Mouse (Mus musculus) liver, embryonic 16.5 days (tissue): ENCODE measurements at regions not wholly inside any gene's neighbourhood (a gene's known extent, or its start where the extent isn't known, plus 50 kb on each side); places are given as distances from the start of the nearest gene placed in this dataset.

Experiments used
- ATAC-seq: fragments of 200-750 bp; cut with Nextera tagmentation; 2 replicates; pipeline ENCODE4 v1.8.0; 2017; ENCODE audit warnings: low read depth, mild to moderate bottlenecking, moderate number of reproducible peaks, moderate library complexity
- H3K27ac ChIP-seq: fragments of 300-500 bp; sonication (generic); 2 replicates; pipeline ENCODE4 v1.5.1; 2014; ENCODE audit warnings: mild to moderate bottlenecking, low read length
- H3K27me3 ChIP-seq: fragments of 300-500 bp; sonication (generic); 2 replicates; pipeline ENCODE4 v1.6.1; 2014; ENCODE audit warnings: low read depth, low read length, mixed read lengths; ENCODE audit not compliant: control insufficient read depth, insufficient read depth
- H3K36me3 ChIP-seq: fragments of 300-500 bp; sonication (generic); 2 replicates; pipeline ENCODE4 v1.6.1; 2014; ENCODE audit warnings: mild to moderate bottlenecking; ENCODE audit not compliant: control insufficient read depth, insufficient read depth
- H3K4me1 ChIP-seq: fragments of 300-500 bp; sonication (generic); 2 replicates; pipeline ENCODE4 v1.6.1; 2014; ENCODE audit warnings: low read depth, low read length, mixed read lengths; ENCODE audit not compliant: control insufficient read depth
- H3K4me2 ChIP-seq: fragments of 300-500 bp; sonication (generic); 2 replicates; pipeline ENCODE4 v1.6.1; 2014; ENCODE audit warnings: low read depth, low read length, mixed read lengths
- H3K4me3 ChIP-seq: fragments of 300-500 bp; sonication (generic); 2 replicates; pipeline ENCODE4 v1.5.1; 2014; ENCODE audit warnings: low read depth, mild to moderate bottlenecking, low read length
- H3K9ac ChIP-seq: fragments of 300-500 bp; sonication (generic); 2 replicates; pipeline ENCODE4 v1.6.1; 2014; ENCODE audit warnings: low read depth, low read length
- H3K9me3 ChIP-seq: fragments of 300-500 bp; sonication (generic); replicated peaks from 2 replicates; pipeline ENCODE4 v1.6.1; 2016; ENCODE audit warnings: low read length; ENCODE audit not compliant: control insufficient read depth
- WGBS: fragments of 180-500 bp; shearing (Covaris S2); extraction: QIAGEN DNeasy Blood & Tissue Kit; methylation state at CpG from one replicate; pipeline ENCODE4 v1.1.7; 2014; ENCODE audit not compliant: insufficient replicate concordance; 5-methylcytosine and 5-hydroxymethylcytosine counted together

- Histone ChIP-seq H3K4me1 (peaks cover 2% of the 10 kb centered on the region), H3K4me2 (peak overlapping the region; percentile 87), H3K27me3 (no peaks in the 10 kb centered on the region), H3K36me3 (no peaks in the 10 kb centered on the region), H3K27ac (peak overlapping the region; percentile 63), H3K9me3 (no peaks in the 10 kb centered on the region), H3K4me3 (peak overlapping the region; percentile 67), H3K9ac (peak overlapping the region; percentile 70)
- peak; percentile 88 for ATAC-seq
- under 1% methylated on average over 80 of the region's 80 CpGs for WGBS
Observed at GRCm38 (mm10) chr6:51270216-51271127, 162.0 kb upstream of the Nfe2l3 start.

- peak overlapping the region; percentile 67 for H3K4me3 ChIP-seq
- no peak overlapping the region for H3K9ac ChIP-seq
- no peaks in the 10 kb centered on the region for H3K9me3 ChIP-seq
- H3K36me3 ChIP-seq, result no peaks in the 10 kb centered on the region
- H3K27me3 ChIP-seq, result no peaks in the 10 kb centered on the region
- H3K4me1 ChIP-seq, result peaks cover 2% of the 10 kb centered on the region
- ATAC-seq, result no peak; the same call in 1 of the 2 replicates
- WGBS, result 2% methylated on average over 16 of the region's 17 CpGs
- 0 out of 2 replicates have a peak overlapping the region, but pooled peaks have one; percentile 46 for H3K27ac ChIP-seq
- peak overlapping the region; percentile 87 for H3K4me2 ChIP-seq
Observed at GRCm38 (mm10) chr6:51271128-51271480, 161.4 kb upstream of the Nfe2l3 start.

- ATAC-seq, result peak; percentile 51
- H3K36me3 ChIP-seq, result no peaks in the 10 kb centered on the region
- peaks cover 2% of the 10 kb centered on the region for H3K4me1 ChIP-seq
- no peak overlapping the region for H3K9ac ChIP-seq
- no peak overlapping the region for H3K4me3 ChIP-seq
- H3K27me3 ChIP-seq, result no peaks in the 10 kb centered on the region
- peak overlapping the region; percentile 12; the same call in 1 of the 2 replicates for H3K27ac ChIP-seq
- no peaks in the 10 kb centered on the region for H3K9me3 ChIP-seq
- WGBS, result 77% methylated on average over 19 of the region's 19 CpGs
- H3K4me2 ChIP-seq, result peak overlapping the region; percentile 14
Observed at GRCm38 (mm10) chr6:51272136-51272736, 160.2 kb upstream of the Nfe2l3 start.

DNA sequence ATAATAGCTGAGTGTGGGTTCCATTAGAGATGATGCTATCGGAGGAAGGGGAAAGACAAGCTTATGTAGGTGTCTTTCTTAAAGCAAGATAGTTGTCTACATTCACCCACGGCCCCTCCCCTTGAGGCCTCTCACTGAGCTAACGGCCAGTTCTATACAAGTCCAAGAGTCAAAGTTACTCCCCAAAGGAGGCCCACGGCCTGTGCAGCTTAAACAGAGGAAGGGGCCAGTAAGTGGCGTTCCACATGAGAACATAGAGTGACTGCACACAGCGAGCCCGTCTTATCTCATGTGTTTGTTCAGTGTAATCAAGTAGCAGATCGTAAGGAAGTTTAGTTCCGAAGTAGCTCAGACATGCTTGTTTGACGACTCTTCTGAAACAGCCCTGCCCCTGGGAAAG is 153.0 kb upstream of the Nfe2l3 start:
- Histone ChIP-seq H3K36me3 (no peaks in the 10 kb centered on the region), H3K4me1 (no peaks in the 10 kb centered on the region), H3K27me3 (no peaks in the 10 kb centered on the region), H3K4me3 (no peak overlapping the region), H3K9ac (no peak overlapping the region), H3K27ac (no peak overlapping the region), H3K4me2 (no peak overlapping the region), H3K9me3 (no peaks in the 10 kb centered on the region)
- ATAC-seq, result no peak
- WGBS, result 59% methylated on average over 10 of the region's 10 CpGs

GRCm38 (mm10) chr6:51280231-51280630 is 152.2 kb upstream of the Nfe2l3 start:
- Histone ChIP-seq H3K4me1 (no peaks in the 10 kb centered on the region), H3K36me3 (no peaks in the 10 kb centered on the region), H3K4me2 (no peak overlapping the region), H3K27ac (no peak overlapping the region), H3K9me3 (no peaks in the 10 kb centered on the region), H3K4me3 (no peak overlapping the region), H3K9ac (no peak overlapping the region), H3K27me3 (no peaks in the 10 kb centered on the region)
- ATAC-seq, result no peak
- WGBS, result 27% methylated on average over 7 of the region's 7 CpGs

DNA sequence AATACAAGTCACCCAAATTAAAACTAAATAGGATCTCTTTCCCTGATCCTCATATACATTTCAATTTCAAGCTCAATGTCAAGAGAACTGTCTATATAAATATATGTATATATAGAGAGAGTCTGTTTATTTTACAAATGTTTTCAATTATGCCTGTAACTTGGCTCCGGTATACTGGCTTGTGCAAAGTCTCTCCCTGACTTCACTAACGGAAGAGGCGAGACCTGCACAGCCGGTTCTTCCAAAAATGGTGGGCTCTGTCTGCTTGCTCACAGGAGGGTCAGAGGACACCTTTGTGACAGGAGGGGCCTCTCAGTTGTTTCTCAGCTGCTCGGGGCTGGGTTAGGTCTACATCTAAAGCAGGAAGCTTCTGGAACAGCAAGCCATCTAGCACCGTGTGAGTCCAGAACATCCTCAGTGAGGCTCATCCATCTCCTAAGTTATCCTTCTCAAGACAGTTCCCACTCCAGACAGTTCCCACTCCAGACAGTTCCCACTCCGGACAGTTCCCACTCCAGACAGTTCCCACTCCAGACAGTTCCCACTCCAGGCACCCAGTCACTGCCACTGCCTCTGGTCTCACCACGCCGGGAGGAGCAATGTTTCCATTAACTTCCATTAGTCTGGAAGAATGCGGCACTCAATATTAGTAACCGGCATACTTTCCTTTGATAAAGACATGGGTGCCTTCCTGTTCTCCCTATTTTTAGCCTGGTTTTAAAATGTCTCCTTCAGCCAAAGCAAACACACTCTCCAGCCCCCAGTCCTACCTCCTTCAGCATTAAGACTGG is 148.4 kb upstream of the Nfe2l3 start:
- Histone ChIP-seq H3K27me3 (no peaks in the 10 kb centered on the region), H3K9me3 (no peaks in the 10 kb centered on the region), H3K4me2 (no peak overlapping the region), H3K4me1 (no peaks in the 10 kb centered on the region), H3K9ac (no peak overlapping the region), H3K27ac (no peak overlapping the region), H3K36me3 (no peaks in the 10 kb centered on the region), H3K4me3 (no peak overlapping the region)
- 71% methylated on average over 11 of the region's 11 CpGs for WGBS
- ATAC-seq, result no peak

DNA sequence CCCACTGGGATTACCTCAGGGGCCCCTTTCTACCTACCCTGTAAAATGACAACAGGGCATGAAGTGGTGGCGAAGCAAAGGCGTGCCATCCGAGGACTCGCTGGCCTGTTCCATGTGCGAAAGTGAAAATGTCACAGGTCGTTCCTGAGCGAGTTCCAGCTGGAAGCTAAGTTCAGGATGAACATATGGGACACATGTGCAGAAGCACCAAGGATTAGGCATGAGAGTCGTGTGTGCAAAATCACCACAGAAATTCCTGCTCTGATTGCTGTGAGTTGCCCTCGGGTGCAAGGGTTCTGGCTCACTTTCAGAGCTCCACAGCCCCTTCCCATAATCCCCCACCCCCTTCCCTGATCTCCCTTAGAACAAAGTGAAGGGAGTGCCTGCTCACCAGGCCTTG is 147.6 kb upstream of the Nfe2l3 start:
- H3K27me3 ChIP-seq, result no peaks in the 10 kb centered on the region
- no peaks in the 10 kb centered on the region for H3K4me1 ChIP-seq
- no peak overlapping the region for H3K4me2 ChIP-seq
- no peaks in the 10 kb centered on the region for H3K36me3 ChIP-seq
- 75% methylated on average over 9 of the region's 9 CpGs for whole genome bisulfite sequencing
- ATAC-seq, result no peak
- H3K4me3 ChIP-seq, result no peak overlapping the region
- H3K27ac ChIP-seq, result no peak overlapping the region
- no peak overlapping the region for H3K9ac ChIP-seq
- H3K9me3 ChIP-seq, result no peaks in the 10 kb centered on the region

DNA sequence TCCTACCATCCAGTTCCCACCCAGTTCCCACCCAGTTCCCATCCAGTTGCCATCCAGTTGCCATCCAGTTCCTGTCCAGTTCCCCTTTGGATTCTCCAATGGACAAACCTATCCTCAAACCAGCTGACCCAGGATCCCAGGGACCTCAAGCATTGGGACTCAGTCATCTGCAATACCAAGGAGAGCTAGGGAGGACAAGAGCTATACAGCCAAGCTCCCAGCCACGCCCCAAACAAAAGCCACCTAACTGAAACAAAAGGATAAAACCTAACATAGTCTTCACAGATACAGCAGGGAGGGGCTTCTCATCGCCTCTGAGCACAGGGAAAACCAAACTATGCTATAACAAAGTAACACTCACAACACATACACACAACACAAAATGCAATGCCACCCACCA is 145.6 kb upstream of the Nfe2l3 start:
- H3K27ac ChIP-seq, result no peak overlapping the region
- no peaks in the 10 kb centered on the region for H3K27me3 ChIP-seq
- no peaks in the 10 kb centered on the region for H3K4me1 ChIP-seq
- H3K36me3 ChIP-seq, result no peaks in the 10 kb centered on the region
- WGBS, result 45% methylated on average over 2 of the region's 2 CpGs
- H3K9ac ChIP-seq, result no peak overlapping the region
- no peaks in the 10 kb centered on the region for H3K9me3 ChIP-seq
- ATAC-seq, result no peak
- no peak overlapping the region for H3K4me3 ChIP-seq
- no peak overlapping the region for H3K4me2 ChIP-seq
